Mouse (Mus musculus) neural tube, embryonic 15.5 days (tissue): ENCODE measurements around the gene Samd11. TPM values are rescaled to one million over a fixed set of nuclear protein-coding genes. Genes with fewer than 3 reads are reported as not detected.

ENCODE experiments used
- ATAC-seq: fragments of 200-750 bp; cut with Nextera tagmentation; 2 replicates; pipeline ENCODE4 v1.8.0; 2017; ENCODE audit warnings: mild to moderate bottlenecking, moderate TSS enrichment, moderate library complexity; ENCODE audit not compliant: low FRiP score
- H3K27ac ChIP-seq: fragments of 300-500 bp; sonication (generic); replicated peaks from 2 replicates; pipeline ENCODE4 v1.5.1; 2015; ENCODE audit warnings: mild to moderate bottlenecking, inconsistent platforms
- H3K27me3 ChIP-seq: fragments of 300-500 bp; sonication (generic); replicated peaks from 2 replicates; pipeline ENCODE4 v1.6.1; 2015; ENCODE audit warnings: inconsistent platforms
- H3K36me3 ChIP-seq: fragments of 300-500 bp; sonication (generic); 2 replicates; pipeline ENCODE4 v1.6.1; 2015; ENCODE audit warnings: inconsistent platforms
- H3K4me1 ChIP-seq: fragments of 300-500 bp; sonication (generic); 2 replicates; pipeline ENCODE4 v1.6.1; 2015; ENCODE audit warnings: inconsistent platforms
- H3K4me2 ChIP-seq: fragments of 300-500 bp; sonication (generic); 2 replicates; pipeline ENCODE4 v1.6.1; 2015; ENCODE audit warnings: inconsistent platforms, mild to moderate bottlenecking, moderate library complexity
- H3K4me3 ChIP-seq: fragments of 300-500 bp; sonication (generic); replicated peaks from 2 replicates; pipeline ENCODE4 v1.5.1; 2015; ENCODE audit warnings: mild to moderate bottlenecking, inconsistent platforms
- H3K9ac ChIP-seq: fragments of 300-500 bp; sonication (generic); replicated peaks from 2 replicates; pipeline ENCODE4 v1.6.1; 2015; ENCODE audit warnings: mild to moderate bottlenecking, inconsistent platforms
- H3K9me3 ChIP-seq: fragments of 300-500 bp; sonication (generic); replicated peaks from 2 replicates; pipeline ENCODE4 v1.6.1; 2016; ENCODE audit warnings: inconsistent platforms
- WGBS: fragments of 180-500 bp; shearing (Covaris S2); methylation state at CpG from one replicate; pipeline ENCODE4 v1.1.7; 2015; ENCODE audit warnings: mixed read lengths; 5-methylcytosine and 5-hydroxymethylcytosine counted together
- polyA plus RNA-seq: library from polyadenylated mRNA; unstranded; fragments of >200 nt; fragmentation: Nextera tagmentation; extraction: Ambion mirVana; gene quantifications from 2 replicates; pipeline ENCODE4 v1.2.1, GENCODE M21; 2015

Gene Samd11
- polyA plus RNA-seq, 1 experiment from 2014 or later: 1.7 TPM

DNA sequence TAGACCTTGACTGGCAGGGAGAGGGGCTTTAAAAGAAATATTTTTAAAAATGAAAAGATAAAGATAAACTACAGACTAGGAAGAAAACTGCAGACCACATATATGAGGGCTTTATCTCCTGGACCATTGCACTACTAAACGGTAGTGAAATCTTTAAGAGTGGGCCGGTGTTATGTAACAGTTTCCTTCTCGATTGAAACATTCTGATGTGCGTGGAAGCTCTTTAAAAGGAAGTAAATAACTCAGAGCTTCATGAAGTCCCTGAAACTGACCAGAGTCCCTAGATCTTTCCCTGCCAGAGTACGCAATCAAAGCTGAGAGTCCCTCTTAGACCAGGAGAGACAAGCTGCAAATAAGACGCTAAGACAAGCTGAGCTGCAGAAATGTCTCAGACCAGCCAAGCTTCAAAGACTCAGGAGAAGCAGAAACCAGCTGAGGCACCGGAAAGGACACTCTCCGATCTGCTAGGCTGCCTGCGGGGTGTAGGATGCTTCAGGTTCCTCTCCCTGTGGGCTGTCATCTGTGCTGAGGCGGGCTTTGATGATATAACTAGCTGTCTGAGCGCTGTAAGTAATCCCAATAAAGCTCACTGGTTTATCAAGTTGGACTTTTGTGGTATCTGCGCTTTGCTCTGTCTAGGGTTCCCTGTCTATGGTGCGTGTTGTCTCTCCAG is 45.4 kb downstream of the Samd11 start:
- no peak for ATAC-seq
- Histone ChIP-seq H3K9me3 (no peaks in the 10 kb centered on the region), H3K4me3 (no peak overlapping the region), H3K4me1 (peaks cover 3% of the 10 kb centered on the region; the same call in 1 of the 2 replicates), H3K27ac (no peak overlapping the region), H3K4me2 (no peak overlapping the region), H3K27me3 (peaks cover 3% of the 10 kb centered on the region; the same call in 1 of the 2 replicates), H3K9ac (no peak overlapping the region), H3K36me3 (no peaks in the 10 kb centered on the region)
- 79% methylated on average over 13 of the region's 13 CpGs for WGBS

DNA sequence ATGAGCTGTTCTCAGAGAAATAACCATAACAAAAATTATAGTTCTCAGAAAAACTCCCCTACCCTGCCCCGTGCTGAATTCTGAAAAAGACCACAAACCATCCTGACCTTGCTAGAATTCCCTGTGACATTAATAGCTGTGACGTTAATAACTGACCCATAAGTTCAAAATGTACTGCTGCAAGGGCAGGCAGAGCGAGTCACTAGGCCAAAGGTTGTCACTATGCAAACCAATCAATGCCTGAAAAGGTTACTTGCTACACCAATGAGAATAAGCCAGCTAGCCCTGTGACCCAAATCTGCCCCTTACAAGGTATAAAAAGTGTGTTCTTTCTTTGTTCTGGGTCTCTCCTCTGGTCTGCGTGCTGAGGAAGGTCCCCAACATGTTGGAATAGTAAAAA is 46.6 kb downstream of the Samd11 start:
- Histone ChIP-seq H3K9ac (no peak overlapping the region), H3K36me3 (no peaks in the 10 kb centered on the region), H3K4me1 (peaks cover 7% of the 10 kb centered on the region), H3K9me3 (no peaks in the 10 kb centered on the region), H3K4me2 (no peak overlapping the region), H3K27me3 (peaks cover 10% of the 10 kb centered on the region; the same call in 1 of the 2 replicates), H3K27ac (no peak overlapping the region), H3K4me3 (no peak overlapping the region)
- WGBS: 92% methylated on average over 4 of the region's 4 CpGs
- no peak for ATAC-seq

DNA sequence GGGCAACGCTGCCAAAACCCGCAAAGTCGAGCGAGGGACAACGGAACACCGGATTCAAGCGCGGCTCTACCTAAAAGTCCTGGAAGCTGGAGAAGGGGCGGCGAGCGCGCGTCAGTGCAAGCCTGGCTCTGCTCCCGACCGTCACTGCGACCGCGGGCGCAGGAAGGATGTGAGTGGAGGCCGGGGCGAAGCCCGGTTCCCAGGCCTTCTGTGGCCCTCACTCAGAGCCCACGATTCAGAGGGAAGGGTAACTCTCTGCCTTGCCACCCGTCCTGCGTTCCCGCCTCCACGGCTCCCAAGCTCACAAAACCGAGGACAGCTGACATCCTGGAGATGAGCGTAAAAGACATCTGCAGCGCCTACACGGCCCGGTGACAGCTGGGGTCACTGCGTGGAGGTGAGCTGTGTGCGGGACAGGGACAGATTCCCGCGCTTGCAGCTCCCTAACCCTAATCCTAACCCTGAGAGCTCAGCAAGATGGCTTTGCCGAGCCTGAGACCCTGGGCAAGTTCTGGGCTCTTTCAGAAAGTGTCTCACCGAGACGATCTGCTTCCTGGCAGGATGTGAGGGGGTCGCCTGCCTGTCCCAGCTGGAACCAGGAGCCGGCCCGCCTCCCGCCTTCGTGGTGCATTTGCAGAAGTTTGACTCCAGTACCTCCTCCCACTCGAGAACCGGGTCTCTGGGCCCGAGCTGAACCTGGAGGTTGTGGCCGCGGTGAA is 51.9 kb downstream of the Samd11 start:
- ATAC-seq: peak; percentile 46
- no peaks in the 10 kb centered on the region for H3K36me3 ChIP-seq
- peak overlapping the region; percentile 52 for H3K4me3 ChIP-seq
- H3K9ac ChIP-seq: peak overlapping the region; percentile 68
- H3K4me1 ChIP-seq: peaks cover 23% of the 10 kb centered on the region
- peaks cover 11% of the 10 kb centered on the region for H3K27me3 ChIP-seq
- H3K9me3 ChIP-seq: no peaks in the 10 kb centered on the region
- H3K4me2 ChIP-seq: peak overlapping the region; percentile 87
- under 1% methylated on average over 49 of the region's 49 CpGs for WGBS
- H3K27ac ChIP-seq: peak overlapping the region; percentile 73

DNA sequence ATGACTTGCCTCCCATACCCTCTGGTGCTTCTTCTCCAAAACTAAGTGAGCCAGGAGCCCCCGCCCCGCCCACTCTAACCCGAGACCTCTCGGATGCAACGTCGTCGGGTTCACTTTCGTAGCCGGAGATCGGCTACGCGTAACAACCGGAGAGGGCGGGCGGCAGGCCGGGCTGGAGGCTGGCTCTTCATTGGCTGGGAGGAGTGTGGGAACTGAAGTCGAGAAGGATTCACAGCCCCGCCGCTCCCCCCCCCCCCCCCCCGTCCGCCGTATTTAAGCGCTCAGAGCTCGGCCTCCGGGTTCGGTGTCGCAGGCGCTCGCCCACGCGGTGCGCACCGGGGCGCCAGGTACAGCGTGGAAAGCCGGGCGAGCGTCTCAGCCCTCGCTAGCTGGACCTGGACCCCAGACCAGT is 52.5 kb downstream of the Samd11 start, which contains the start of gene AW011738:
AW011738 (plus strand) TSS at position 304 of the 412 bp plus-strand sequence.
- peaks cover 11% of the 10 kb centered on the region for H3K27me3 ChIP-seq
- H3K4me3 ChIP-seq: peak within 1 kb of the TSS; percentile 52
- H3K4me1 ChIP-seq: peaks cover 23% of the 10 kb centered on the region
- no peaks in the 10 kb centered on the region for H3K9me3 ChIP-seq
- H3K4me2 ChIP-seq: peak within 1 kb of the TSS; percentile 87
- under 1% methylated on average over 36 of the region's 39 CpGs for WGBS
- H3K36me3 ChIP-seq: no peaks in the 10 kb centered on the region
- ATAC-seq: peak; percentile 74
- H3K9ac ChIP-seq: peak within 1 kb of the TSS; percentile 68
- peak within 1 kb of the TSS; percentile 77 for H3K27ac ChIP-seq

DNA sequence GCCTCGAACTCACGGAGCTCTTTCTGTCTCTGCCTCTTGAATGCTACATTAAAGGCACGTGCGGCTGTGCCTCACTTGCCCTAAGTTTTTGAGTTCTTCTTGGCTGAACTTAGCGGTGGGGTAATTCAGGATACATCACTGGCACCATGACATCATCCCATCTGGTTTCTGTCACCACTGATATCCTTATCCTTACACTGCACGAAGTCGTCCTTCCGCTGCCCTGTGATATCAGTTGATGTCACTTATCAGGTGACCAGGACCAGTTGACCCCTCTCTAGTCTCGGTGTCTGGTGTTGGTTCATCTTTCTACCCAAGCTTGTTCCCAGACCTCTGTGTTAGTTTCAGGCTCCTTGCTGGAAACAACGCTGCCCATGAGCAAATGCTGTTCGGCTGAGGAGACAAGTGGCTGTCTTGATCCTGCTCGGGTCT is 53.0 kb downstream of the Samd11 start:
- Histone ChIP-seq H3K4me3 (peak overlapping the region; percentile 52), H3K9me3 (no peaks in the 10 kb centered on the region), H3K4me2 (peak overlapping the region; percentile 87), H3K27me3 (peaks cover 11% of the 10 kb centered on the region), H3K4me1 (peaks cover 26% of the 10 kb centered on the region), H3K9ac (peak overlapping the region; percentile 68), H3K36me3 (no peaks in the 10 kb centered on the region), H3K27ac (peak overlapping the region; percentile 77)
- 50% methylated on average over 12 of the region's 12 CpGs for WGBS
- no peak for ATAC-seq

DNA sequence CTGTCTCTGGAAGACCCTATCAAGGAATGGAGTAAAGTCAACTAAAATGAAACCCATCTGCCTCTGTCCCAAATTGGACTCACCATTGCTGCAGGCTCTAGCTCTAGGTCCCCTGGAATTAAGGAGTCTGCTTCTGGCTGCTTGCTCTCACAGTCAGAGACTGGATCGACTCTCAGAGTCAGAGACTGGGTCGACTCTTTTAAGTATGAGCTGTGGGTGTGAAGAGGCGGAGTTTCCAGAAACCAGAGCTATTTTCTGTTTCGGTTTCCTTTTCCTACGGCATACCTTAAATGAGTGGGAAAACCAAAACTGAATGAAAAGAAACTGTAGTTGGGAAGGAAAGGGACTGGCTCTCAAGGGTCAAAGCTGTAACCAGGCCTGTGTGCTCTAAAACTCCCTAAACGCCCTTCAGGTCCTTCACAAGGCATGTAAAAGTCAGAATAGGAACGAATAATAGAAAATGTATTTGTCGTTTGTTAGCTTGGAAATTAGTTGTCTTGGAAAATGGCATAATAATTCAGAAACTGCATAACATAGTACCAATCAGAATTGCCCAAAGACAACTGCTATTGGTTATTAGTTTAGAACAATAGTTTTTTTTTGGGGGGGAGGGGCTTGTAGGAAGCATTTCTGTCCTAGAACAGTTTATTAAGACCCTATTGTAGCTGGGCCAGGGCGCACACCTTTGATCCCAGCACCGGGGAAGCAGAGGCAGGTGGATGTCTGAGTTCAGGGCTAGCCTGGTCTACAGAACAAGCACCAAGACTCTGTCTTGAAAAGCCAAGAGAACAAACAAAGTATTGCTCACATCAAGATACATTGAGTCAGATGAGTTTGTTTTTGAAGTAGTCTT is 54.6 kb downstream of the Samd11 start, which contains the start of gene Isg15:
Isg15 (minus strand) TSS at position 196 of the 853 bp plus-strand sequence.
- no peaks in the 10 kb centered on the region for H3K9me3 ChIP-seq
- peaks cover 33% of the 10 kb centered on the region for H3K4me1 ChIP-seq
- no peak within 1 kb of the TSS for H3K4me2 ChIP-seq
- peaks cover 11% of the 10 kb centered on the region for H3K27me3 ChIP-seq
- ATAC-seq: no peak
- H3K4me3 ChIP-seq: no peak within 1 kb of the TSS
- no peak within 1 kb of the TSS for H3K27ac ChIP-seq
- 62% methylated on average over 10 of the region's 10 CpGs for WGBS
- H3K9ac ChIP-seq: no peak within 1 kb of the TSS
- H3K36me3 ChIP-seq: no peaks in the 10 kb centered on the region

DNA sequence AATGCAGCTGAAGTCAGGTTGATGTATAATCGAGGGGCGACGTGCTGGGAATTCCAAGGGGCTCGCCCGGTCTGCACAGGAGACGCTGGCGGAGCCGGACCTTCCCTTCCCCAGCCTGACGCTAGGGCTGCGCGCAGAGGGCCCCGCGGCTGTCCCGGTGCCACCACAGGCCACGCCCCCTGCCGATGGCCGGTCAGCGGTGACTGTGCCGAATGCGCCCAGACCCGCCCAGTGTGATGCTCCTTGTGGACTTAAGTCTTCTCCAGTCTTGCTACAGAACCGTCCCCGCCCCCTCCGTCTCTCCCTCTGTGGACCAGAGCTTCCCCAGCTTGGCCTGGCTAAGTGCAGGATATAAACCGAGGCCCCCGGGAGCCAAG is 57.6 kb downstream of the Samd11 start:
- H3K27ac ChIP-seq: peak overlapping the region; percentile 95
- peaks cover 47% of the 10 kb centered on the region for H3K4me1 ChIP-seq
- peak; percentile 92 for ATAC-seq
- peak overlapping the region; percentile 89 for H3K4me2 ChIP-seq
- peak overlapping the region; percentile 62 for H3K9ac ChIP-seq
- no peaks in the 10 kb centered on the region for H3K9me3 ChIP-seq
- peak overlapping the region; percentile 81 for H3K4me3 ChIP-seq
- no peaks in the 10 kb centered on the region for H3K36me3 ChIP-seq
- H3K27me3 ChIP-seq: no peaks in the 10 kb centered on the region; the same call in 1 of the 2 replicates
- WGBS: 0% methylated on average over 24 of the region's 26 CpGs

DNA sequence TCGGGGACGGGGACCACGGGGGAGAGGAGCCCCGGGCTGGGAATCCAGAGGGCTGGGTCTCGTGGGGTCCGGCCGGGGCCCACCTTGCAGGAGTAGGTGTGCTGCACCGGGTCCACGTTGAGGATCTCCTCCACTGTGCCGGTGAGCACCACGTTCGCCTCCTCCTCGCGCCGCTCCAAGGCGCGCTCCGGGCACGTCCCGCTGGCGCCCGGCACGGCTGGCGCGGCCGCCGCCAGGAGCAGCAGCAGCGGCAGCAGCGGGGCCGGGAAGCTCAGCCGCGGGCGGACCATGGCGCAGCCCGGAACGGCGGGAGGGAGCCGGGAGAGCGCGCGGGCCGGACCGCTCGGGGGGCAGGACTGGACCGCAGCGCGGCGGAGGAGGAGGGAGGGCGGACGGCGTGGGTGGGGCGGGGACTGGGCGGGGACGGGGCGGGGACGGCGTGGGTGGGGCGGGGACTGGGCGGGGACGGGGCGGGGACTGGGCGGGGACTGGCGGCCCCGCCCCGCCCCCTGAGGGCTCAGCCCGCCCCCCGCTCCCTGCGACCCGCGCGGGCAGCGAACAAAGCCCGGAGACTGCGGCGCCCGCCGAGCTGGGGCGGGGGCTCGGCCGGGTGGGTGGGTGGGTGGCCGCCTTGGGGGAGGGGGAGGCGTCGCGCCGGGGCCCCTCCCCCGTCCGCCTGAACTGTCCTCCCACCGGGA is 58.2 kb downstream of the Samd11 start, which contains the start of gene Agrn:
Agrn (minus strand) TSS at position 358 of the 698 bp plus-strand sequence.
- Histone ChIP-seq H3K27ac (peak within 1 kb of the TSS; percentile 95), H3K4me3 (peak within 1 kb of the TSS; percentile 81), H3K9ac (peak within 1 kb of the TSS; percentile 94), H3K9me3 (no peaks in the 10 kb centered on the region), H3K4me1 (peaks cover 47% of the 10 kb centered on the region), H3K27me3 (no peaks in the 10 kb centered on the region; the same call in 1 of the 2 replicates), H3K4me2 (peak within 1 kb of the TSS; percentile 89), H3K36me3 (no peaks in the 10 kb centered on the region; the same call in 1 of the 2 replicates)
- ATAC-seq: peak; percentile 84
- 2% methylated on average over 18 of the region's 88 CpGs for WGBS
